Mouse (Mus musculus): ENCODE data around the gene Stk25.
"Not testable (repeated sequence)": the region's sequence is repeated elsewhere in the genome, so short reads cannot be mapped to it uniquely, and the experiment has no call there.

Gene Stk25

DNA sequence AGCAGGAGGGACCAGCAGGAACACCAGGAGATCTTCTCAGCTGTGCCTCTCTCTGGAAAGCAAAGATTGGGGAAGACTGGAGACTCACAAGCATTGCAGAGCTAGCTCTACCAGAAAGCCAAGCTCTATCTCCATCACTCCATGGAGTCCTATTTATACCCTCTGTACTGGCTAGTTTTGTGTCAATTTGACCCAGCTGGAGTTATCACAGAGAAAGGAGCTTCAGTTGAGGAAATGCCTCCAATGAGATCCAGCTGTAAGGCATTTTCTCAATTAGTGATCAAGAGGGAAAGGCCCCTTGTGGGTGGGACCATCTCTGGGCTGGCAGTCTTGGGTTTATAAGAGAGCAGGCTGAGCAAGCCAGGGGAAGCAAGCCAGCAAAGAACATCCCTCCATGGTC, at the start of gene Stk25:
Stk25 (minus strand) TSS at position 101 of the 400 bp plus-strand sequence.
- not testable (repeated sequence) for DNase-seq

DNA sequence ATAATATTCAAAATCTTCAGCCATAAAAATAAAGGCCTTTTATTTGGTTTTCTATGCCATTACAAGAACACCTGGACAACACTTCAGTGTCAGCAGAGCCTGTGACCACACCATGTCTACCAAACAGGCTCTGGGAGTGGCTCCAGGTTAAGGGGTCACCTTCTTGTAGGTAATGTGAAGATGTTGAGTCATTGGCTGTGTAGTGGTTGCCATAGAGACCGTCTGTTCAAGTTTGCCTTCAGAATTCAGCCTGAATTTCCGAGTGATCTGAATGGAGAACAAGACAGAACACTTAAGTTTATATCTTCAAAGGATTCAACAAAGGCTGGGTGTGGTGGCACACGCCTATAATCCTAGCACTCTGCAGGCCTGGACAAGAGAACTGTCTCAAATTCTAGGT, 46.9 kb upstream of the Stk25 start:
- no peak for DNase-seq

DNA sequence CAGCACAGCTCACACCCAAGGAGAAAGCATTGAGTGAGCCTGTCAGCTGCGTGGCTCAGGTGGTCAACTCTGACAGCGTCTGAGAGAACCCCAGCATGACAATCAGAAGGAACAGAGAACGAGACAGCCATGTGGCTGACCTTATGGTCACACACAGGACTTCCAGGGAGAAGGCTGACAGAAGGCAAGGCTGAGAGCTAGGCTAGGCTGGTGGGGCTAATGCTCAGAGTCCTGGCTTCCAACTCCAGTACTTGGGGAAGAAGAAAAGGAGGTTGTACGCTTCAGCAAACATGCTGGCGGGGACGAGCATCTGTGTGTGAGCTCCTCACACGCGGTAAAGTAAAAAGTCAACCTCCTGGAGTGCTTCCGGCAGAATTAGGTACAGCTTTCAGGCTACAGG, 45.9 kb upstream of the Stk25 start:
- no peak for DNase-seq

DNA sequence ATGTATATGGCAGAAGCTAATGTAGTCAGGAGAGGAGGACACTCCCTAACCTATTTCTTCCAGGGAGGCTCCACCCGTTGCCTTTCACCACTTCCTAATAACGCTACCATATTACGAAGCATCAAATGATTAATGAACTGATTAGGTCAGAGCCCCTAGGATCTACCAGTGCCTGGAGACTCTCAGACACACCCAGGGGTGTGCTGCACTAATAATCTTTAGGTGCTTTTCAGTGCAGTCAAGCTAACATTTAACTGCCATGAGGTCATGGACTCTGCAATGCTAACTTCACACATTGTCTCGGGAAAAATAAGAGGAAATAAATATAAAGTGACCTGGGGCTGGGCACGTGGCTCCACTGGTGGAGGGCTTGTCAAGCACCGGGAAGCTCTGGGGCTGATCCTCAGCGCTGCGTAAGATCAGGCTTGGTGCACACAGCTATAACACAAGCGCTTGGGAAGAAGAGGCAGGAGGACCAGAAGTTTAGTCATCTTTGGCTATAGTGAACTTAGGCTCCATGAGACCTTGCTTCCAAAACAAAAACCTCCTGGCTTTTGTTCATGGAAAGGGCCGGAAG, 45.1 kb upstream of the Stk25 start:
- DNase-seq = no peak

DNA sequence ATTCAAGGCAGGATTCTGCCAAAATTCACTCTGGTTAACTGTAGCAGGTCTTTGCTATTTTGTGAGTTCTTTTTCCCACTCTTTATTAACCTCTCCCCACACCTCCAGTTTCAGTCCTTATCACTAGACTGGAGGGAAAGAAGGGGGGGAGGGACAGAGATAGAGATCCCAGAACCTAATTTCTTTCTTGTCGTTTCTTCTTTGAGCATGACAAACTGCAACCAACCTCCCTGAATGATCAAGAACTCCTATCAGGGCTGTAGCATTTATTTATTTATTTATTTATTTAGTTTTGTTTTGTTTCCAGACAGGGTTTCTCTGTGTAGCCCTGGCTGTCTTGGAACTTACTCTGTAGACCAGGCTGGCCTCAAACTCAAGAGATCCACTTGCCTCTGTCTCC, 43.6 kb upstream of the Stk25 start:
- no peak for DNase-seq

DNA sequence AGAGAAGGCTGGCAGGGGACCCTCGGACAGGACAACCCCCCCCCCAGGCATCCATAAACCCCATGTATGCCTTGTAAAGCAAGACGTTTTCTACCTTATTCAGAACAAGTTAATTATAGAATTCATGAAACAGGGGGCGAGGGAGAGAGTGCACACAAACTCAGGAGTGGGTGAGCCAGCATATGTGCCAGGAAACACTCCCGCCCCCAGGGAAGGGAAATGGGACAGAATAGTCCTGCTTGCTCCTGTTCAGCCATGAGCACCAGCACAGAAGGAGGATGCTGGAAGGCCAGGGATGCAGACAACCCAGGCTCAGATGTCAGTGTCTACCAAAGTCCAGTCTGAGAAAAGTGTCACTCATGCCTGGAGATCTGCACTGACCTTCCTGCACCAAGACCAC, 40.7 kb upstream of the Stk25 start:
- DNase-seq = no peak

DNA sequence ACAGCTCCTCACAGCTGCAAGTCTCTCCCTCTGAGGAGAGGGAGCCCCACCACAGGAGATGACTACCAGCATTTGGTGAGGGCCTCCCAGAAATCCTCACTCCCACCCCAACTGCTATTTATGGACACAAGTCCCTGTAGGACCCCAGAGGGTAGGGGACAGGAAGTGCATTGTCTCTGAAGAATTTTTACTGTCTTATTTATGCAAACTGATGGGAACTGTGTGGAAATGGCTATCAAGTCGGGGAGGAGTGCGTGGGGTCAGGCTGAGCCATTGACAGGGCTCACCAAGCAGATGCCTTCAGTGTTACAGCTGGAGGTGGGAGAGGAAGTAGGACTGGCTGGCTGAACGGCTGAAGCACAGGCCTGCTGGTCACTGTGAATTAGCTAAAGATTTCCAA, 38.9 kb upstream of the Stk25 start:
- DNase-seq = no peak

DNA sequence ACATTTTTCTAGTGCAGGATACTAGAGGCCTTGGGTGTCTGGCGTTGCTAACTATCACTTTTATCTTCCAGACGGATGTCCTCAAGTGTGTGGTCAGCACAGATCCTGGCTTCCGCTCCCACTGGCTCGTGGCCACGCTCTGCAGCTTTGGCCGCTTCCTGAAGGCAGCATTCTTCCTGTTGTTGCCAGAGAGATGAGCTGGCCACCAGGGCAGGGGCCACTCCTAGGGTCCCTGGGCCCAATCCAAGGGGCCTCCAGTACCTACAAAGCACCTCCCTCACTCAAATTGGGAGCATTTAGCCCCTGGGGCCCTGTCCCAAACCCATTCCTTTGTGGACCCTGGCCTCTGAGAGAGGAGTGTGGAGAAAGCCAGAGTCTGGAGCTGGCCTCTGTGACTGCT, 36.5 kb upstream of the Stk25 start:
- DNase-seq = peak; percentile 18

DNA sequence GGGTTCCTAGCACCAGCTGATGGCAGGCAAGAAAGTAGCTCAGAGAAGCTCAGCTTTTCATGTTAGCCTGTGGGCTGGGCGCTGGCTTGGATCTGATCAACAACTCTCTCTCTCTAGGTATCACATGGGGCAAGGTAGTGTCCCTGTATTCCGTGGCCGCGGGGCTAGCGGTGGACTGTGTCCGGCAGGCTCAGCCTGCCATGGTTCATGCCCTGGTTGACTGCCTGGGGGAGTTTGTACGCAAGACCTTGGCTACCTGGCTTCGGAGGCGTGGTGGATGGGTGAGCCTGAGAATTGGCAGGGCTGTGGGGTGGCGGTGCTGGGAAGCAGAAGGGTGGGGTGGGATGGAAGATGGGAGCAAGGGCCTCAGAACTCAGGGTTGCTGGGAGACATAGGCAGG, 35.5 kb upstream of the Stk25 start:
- DNase-seq = no peak

DNA sequence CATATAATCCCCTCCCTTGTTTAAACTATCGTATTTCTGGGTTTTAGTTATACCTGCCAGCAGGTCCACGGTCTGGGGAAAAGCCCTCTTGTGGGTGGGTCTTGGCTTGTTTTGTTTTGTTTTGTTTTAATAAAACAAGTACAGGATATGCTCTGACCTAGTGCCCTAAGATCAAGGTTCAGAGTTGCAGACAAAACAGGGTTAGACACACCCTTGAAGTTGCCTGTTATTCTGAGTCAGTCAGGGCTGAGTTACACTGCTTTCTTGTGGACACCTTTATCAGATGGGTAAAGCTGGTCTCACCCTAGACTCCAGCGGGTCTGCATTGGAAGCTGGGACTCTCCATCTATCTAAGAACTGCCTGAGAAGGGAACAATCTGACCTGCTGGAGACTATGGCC, 35.0 kb upstream of the Stk25 start:
- no peak for DNase-seq

DNA sequence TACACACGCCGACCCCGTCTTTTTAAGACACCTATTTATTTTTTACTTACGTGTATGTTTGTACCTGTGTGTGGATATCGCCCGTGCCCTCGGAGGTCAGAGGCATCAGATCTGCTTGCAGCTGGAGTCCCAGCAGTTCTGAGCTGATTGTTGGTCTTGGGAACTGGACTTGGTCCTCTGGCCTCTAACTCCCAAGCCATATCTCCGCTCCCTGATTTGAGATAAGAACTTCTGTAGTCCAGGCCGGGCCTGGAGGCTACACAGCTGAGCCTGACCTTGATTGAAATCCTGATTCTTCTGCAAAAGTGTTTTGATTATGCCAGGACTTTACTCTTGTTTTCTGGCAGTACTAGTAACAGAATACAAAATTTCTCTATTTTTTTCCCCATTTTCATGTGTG, 34.3 kb upstream of the Stk25 start:
- no peak for DNase-seq

DNA sequence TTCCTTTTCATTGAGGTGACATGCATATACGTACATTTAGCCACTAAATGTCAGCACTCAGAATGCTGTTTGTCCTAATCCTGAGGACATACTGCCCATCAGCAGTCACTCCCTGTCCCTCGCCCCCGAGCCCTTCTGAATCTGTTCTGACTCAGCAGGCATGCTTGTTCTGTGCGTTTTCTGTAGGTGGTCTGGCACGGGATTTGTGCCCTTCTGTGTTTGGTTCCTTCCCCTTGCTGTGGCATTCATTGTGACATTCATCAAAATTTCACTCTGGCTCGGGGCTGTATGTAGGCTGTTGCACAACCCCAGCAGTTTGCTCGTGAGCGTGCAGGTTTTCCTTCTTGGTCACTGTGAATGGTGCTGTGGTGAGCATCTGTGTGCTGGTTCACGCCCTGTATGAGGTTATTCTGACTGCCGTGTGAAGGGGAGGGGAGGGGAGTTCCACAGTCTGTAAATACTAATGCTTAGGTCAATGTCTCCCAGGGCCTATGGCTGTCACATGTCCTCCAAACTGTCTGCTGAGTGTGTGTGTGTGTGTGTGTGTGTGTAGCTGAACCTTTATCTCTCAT, 33.4 kb upstream of the Stk25 start:
- no peak for DNase-seq

DNA sequence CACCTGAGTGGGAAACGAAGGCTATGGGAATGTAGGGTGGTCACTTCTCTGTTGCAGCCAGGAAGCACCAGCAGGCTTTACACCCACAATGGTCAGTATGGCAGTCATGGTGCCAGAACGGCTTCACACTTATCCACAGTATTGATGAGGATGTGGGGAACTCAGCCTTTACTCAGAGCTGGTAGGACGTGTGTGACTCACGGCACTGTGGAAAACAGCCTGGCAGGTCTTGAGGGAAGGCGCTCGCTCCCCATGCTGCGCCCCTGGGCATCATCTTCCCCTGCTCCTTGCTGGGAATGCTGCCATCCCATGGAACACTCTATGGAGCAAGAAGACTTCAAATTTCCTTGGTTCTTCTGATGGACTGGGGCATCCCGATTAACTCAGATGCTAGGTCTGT, 32.6 kb upstream of the Stk25 start:
- no peak for DNase-seq

DNA sequence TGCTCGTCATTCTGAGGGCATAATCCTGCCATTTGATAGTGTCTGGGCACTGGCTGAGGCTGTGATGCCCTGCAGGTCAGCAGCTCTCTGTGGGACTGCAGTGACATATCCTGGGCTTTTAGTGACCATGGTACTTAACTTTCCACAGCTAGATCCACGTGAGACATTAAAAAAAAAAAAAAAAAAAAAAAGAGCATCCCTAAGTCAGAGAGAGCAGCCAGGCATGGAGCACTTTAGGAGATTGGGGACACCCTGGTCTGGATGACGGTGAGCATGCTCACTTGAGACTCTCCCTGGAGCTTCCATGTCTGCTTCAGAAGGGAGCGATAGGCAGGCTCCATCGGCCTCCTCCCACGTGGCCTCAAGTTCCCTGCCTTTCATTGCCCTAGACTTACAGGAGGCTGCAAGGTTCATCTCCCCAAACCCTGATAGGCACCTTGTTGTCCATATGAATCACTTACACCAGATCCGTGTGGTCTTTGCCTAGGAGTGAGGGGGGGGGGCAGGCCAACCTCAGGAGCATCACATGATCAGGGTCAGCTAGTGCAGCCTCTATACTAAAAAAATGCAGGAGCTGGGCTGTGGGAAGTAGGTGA, 31.5 kb upstream of the Stk25 start:
- DNase-seq = no peak

DNA sequence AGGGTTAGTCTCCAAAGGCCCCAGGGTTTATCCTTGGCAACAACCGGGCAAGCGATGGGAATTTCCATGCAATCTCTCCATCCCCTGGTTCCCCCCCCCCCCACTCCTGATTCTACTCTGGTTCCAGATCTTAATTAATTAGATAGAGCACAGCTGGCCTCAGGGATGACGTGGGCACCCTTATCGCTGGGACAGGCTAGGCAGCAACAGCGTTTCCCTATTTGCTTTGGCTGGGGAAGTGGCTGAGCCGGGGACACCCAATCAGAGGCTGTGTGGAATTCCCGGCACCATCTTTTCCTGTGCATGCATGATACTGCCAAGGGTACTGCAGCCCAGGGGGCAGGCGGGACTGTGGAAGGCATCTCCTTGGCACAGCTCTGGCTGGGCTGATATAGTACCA, 29.7 kb upstream of the Stk25 start:
- no peak for DNase-seq

DNA sequence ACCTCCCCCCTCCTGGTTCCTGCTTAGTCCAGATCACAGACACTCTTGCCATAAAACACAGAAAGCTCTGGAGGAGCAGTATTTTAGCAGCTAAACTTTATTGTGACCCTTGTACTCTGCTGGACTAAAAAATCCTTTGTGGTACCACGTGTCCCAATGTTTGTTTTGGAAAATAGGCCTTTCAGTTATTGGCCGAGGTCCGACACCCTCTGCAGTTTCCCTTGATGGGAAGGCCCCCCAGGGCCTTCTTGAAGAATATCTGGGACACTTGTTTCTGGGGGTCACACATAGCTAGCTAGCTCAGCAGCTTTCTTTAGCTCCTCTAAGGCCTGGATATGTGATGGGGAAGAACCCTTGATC, 28.5 kb upstream of the Stk25 start:
- DNase-seq = no peak

DNA sequence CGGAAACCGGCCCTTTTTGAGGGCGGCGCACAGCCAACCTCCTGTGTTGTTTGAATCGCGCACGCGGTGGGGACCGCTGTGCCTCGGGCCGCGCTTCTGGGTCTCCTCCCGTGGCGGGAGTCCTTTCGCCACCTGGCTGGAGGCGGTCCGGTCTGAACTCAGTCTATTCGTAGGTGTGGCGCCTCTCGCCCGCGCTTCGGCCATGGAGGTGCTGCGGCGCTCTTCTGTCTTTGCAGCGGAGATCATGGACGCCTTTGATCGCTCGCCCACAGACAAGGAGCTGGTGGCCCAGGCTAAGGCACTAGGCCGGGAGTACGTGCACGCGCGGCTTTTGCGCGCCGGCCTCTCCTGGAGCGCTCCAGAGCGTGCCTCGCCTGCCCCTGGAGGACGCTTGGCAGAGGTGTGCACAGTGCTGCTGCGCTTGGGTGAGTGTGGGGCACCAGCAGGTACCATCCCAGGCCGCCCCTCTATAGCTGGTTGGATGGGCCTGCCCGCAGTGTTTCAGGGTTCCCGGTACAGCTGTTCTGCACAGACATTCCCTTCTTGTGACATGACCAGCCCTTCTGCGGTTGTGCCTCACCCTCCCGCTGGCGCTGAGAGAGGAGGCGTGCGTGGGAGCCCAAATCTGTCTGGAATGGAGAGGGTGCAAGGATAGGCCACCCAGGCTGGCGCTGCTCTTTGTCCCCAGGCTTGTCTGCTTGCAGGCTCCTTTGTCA, 27.9 kb upstream of the Stk25 start:
- DNase-seq = peak; percentile 29

DNA sequence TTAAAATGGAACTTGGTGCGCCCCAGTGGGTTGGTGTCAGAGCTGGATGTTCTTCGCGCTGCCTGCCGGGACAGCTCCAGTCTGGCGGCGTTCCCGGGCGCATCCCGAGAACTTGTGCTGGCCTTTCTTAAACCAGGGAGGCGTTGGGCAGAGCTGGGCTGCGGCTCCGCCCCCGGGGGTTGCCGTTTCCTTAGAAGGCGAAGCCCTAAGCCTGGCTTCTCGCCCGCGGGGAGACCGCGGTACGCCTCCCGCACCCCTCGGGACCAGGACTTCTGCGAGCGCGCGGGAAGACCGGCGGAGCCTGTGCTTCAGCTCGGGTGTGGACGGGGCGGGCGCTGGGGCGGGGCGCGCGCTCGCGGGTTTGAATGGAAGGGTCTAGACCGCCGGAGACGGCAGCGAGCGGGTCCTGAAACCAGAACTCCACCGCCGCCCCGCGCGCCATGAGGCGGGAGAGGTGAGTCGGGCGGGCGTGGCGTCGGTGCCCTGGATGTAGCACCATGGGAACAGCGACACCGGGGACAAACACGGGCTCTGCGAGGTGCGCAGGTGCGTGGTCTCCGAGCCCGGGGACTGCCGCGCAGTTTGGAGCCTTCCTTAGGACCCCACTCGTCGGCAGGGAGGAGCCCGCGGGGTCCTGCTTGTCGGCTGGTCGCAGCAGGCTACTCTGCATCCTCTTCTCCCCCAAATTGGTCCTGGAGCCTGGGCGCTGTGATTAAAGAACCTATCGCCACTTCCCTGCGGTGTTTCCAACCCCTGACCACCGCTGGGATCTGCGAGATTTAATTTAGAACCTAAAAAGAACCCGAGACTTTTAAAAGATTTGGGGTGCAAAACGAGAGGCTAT, 27.2 kb upstream of the Stk25 start, which contains the start of gene Bok:
Bok (plus strand) TSS at position 260 of the 844 bp plus-strand sequence.
- DNase-seq = peak; percentile 35

DNA sequence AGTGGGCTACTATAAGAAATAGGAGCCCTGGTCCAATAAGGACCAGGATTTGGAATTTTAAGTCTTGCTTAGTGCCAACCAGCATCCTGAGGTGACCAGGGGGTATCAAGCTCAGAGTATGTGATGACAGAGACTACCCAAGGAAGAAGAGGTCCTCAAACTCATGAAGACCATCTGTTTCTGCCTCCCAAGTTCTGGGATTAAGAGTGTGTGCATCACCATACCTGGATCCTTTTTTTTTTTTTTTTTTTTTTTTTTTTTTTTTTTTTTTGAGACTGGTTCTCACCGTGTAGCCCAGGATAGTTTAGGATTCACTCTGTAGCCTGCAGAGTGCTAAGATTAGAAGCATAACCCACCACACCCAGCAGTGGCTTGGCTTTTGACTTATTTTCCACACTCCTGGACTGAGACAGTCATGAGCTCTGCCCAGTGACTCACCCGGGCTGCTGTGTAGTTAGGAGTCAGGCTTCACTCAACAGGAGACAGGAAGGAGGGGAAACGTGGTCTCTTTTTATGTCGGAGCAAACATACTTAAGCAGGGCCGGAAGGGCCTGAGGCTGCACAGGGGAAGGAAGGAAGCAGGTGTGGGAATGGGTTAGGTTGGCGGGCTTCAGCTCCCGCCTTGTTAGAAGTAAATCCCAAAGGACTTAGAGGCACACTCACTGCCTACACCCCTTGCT, 21.6 kb upstream of the Stk25 start:
- no peak for DNase-seq

DNA sequence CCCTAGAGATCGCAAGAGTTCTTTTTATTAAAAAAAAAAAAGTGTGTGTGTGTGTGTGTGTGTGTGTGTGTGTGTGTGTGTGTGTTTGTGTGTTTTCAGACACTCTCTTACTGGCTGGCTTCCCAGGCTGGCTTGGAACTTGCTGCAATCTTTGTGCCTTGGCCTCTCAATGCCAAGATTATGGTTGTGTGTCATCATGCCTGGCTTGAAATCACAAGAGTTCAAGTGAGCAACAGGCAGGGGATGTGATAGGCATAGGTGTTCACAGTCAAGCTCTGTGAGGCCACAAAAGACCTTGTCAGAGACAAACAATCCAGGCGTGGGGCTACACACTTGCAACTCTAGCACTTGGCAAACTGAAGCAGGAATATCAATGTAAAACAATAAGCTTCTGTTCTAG, 19.9 kb upstream of the Stk25 start:
- no peak for DNase-seq

DNA sequence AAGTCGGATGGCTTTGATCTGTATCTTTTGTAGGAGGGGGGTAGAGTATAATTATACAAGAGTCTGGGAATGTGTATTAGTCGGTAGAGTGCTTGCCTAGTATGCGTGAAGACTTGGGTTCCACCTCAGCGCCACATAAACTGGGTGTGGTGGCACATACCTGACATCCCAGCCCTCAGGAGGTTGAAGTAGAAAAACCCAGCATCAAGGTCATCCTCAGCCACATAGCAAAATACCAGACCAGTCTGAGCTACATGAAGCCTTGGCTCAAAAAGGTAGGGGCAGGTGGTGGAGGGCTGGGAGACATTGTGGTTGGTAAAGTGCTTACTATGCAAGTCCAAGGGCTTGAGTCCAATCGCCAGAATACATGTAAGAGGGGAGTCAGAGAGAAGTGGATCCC, 14.2 kb upstream of the Stk25 start:
- DNase-seq = no peak

DNA sequence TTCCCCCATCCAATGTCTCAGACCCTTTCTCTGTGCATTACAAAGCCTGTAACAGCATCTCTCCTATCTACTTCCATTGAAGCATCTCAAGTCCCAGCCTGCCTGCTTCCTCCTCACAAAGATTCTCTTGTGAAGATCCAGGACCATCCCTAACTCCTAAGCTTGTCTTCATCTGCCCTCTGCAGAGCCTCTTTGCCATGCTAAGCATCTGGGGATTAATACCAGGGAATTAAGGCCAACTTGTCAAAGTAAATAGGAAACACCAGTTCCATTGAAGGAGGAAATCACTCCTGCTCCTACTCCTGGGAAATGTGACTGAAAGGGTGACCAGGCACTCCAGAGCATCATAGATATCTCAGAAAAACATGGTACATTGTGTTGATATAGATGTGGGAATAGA, 11.5 kb upstream of the Stk25 start:
- DNase-seq = no peak

Measured in cerebellum, adult 11 months (tissue).